Mouse (Mus musculus) stomach, postnatal 0 days (tissue): ENCODE results near the gene Gpr107.

Experiments
- CTCF ChIP-seq: IDR thresholded peaks from 2 replicates; pipeline ENCODE4 v1.5.1; 2016; ENCODE audit warnings: antibody characterized with exemption, low read depth, mild to moderate bottlenecking, moderate library complexity
- EP300 ChIP-seq: optimal IDR thresholded peaks from 2 replicates; pipeline ENCODE3; 2016; ENCODE audit warnings: antibody characterized with exemption

DNA sequence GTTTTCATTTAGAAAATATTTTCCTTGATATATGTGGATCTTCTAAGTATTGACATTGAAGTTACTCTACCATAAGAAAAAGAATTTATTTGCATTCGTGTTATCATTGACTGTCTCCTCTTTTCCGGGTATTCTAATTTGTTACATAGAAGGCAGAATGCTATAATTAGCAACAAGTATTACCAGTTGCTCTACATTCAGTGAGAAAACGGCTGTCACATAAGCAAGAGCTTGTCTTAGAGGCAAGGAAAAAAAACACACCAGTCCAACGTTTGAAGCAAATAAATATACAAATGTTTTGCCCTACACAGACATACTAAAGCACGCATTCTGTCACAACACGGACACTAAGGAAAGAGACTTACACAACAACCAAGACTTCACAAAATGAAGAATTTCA lies 40.4 kb upstream of the Gpr107 start:
- no peak for TF ChIP-seq EP300
- no peak for TF ChIP-seq CTCF
